Mouse (Mus musculus) liver, embryonic 16.5 days (tissue): ENCODE results near the gene Filip1l. TPM values are rescaled to one million over a fixed set of nuclear protein-coding genes. Genes with fewer than 3 reads are reported as not detected.

Source experiments
- ATAC-seq: fragments of 200-750 bp; cut with Nextera tagmentation; 2 replicates; pipeline ENCODE4 v1.8.0; 2017; ENCODE audit warnings: low read depth, mild to moderate bottlenecking, moderate number of reproducible peaks, moderate library complexity
- H3K27ac ChIP-seq: fragments of 300-500 bp; sonication (generic); 2 replicates; pipeline ENCODE4 v1.5.1; 2014; ENCODE audit warnings: mild to moderate bottlenecking, low read length
- H3K27me3 ChIP-seq: fragments of 300-500 bp; sonication (generic); 2 replicates; pipeline ENCODE4 v1.6.1; 2014; ENCODE audit warnings: low read depth, low read length, mixed read lengths; ENCODE audit not compliant: control insufficient read depth, insufficient read depth
- H3K36me3 ChIP-seq: fragments of 300-500 bp; sonication (generic); 2 replicates; pipeline ENCODE4 v1.6.1; 2014; ENCODE audit warnings: mild to moderate bottlenecking; ENCODE audit not compliant: control insufficient read depth, insufficient read depth
- H3K4me1 ChIP-seq: fragments of 300-500 bp; sonication (generic); 2 replicates; pipeline ENCODE4 v1.6.1; 2014; ENCODE audit warnings: low read depth, low read length, mixed read lengths; ENCODE audit not compliant: control insufficient read depth
- H3K4me2 ChIP-seq: fragments of 300-500 bp; sonication (generic); 2 replicates; pipeline ENCODE4 v1.6.1; 2014; ENCODE audit warnings: low read depth, low read length, mixed read lengths
- H3K4me3 ChIP-seq: fragments of 300-500 bp; sonication (generic); 2 replicates; pipeline ENCODE4 v1.5.1; 2014; ENCODE audit warnings: low read depth, mild to moderate bottlenecking, low read length
- H3K9ac ChIP-seq: fragments of 300-500 bp; sonication (generic); 2 replicates; pipeline ENCODE4 v1.6.1; 2014; ENCODE audit warnings: low read depth, low read length
- H3K9me3 ChIP-seq: fragments of 300-500 bp; sonication (generic); replicated peaks from 2 replicates; pipeline ENCODE4 v1.6.1; 2016; ENCODE audit warnings: low read length; ENCODE audit not compliant: control insufficient read depth
- WGBS: fragments of 180-500 bp; shearing (Covaris S2); extraction: QIAGEN DNeasy Blood & Tissue Kit; methylation state at CpG from one replicate; pipeline ENCODE4 v1.1.7; 2014; ENCODE audit not compliant: insufficient replicate concordance; 5-methylcytosine and 5-hydroxymethylcytosine counted together
- polyA plus RNA-seq: library from polyadenylated mRNA; unstranded; fragments of >200 nt; fragmentation: Nextera tagmentation; extraction: Ambion mirVana; gene quantifications from 2 replicates; pipeline ENCODE4 v1.2.1, GENCODE M21; 2015

The Filip1l gene
- polyA plus RNA-seq, 1 experiment from 2014 or later, result 5.0 TPM

GRCm38 (mm10) chr16:57548608-57549007, 195.7 kb downstream of the Filip1l start:
- Histone ChIP-seq H3K9me3 (no peaks in the 10 kb centered on the region), H3K36me3 (no peaks in the 10 kb centered on the region), H3K9ac (peak overlapping the region; percentile 56; the same call in 1 of the 2 replicates), H3K27me3 (peaks cover 14% of the 10 kb centered on the region), H3K4me3 (peak overlapping the region; percentile 62), H3K4me1 (no peaks in the 10 kb centered on the region), H3K4me2 (peak overlapping the region; percentile 73), H3K27ac (no peak overlapping the region)
- ATAC-seq, result no peak
- WGBS, result 53% methylated on average over 2 of the region's 2 CpGs

GRCm38 (mm10) chr16:57549061-57550037, 196.5 kb downstream of the Filip1l start:
- under 1% methylated on average over 58 of the region's 64 CpGs for WGBS
- peak overlapping the region; percentile 56 for H3K9ac ChIP-seq
- H3K27me3 ChIP-seq, result peaks cover 14% of the 10 kb centered on the region
- H3K36me3 ChIP-seq, result no peaks in the 10 kb centered on the region
- no peaks in the 10 kb centered on the region for H3K4me1 ChIP-seq
- no peak overlapping the region for H3K27ac ChIP-seq
- H3K4me2 ChIP-seq, result peak overlapping the region; percentile 73
- no peaks in the 10 kb centered on the region for H3K9me3 ChIP-seq
- H3K4me3 ChIP-seq, result peak overlapping the region; percentile 62
- peak; percentile 80 for ATAC-seq

- no peaks in the 10 kb centered on the region for H3K9me3 ChIP-seq
- no peak overlapping the region for H3K27ac ChIP-seq
These were observed 197.2 kb downstream of the Filip1l start for GRCm38 (mm10) chr16:57550088-57550487.

DNA sequence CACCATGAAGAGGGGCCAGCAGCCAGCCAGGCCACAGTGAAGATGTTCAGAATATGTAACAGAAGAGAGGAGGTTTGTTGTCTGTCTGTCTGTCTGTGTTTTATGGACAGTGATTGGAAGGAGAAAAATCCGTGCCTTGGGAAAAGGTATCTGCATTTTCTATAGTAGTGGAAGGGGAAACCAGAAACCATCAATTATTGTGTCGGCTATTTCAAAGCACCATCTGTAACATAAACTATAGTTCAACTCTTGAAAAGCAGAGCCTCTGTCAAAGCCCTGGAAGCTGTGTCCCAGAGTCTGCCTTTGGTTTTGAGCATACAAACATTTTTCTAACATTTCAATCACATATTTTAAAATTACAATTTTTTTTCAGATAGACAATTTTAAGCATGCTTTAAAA, 197.9 kb downstream of the Filip1l start:
- Histone ChIP-seq H3K4me2 (no peak overlapping the region), H3K4me1 (no peaks in the 10 kb centered on the region), H3K36me3 (no peaks in the 10 kb centered on the region), H3K4me3 (no peak overlapping the region), H3K9ac (no peak overlapping the region), H3K9me3 (no peaks in the 10 kb centered on the region), H3K27me3 (peaks cover 14% of the 10 kb centered on the region), H3K27ac (no peak overlapping the region)
- ATAC-seq, result no peak
- WGBS, result 44% methylated on average over 2 of the region's 2 CpGs

More at GRCm38 (mm10) chr16:57550088-57550487, 197.2 kb downstream of the Filip1l start:
- Histone ChIP-seq H3K4me1 (no peaks in the 10 kb centered on the region), H3K9ac (no peak overlapping the region), H3K27me3 (peaks cover 14% of the 10 kb centered on the region), H3K4me3 (no peak overlapping the region; the same call in 1 of the 2 replicates), H3K36me3 (no peaks in the 10 kb centered on the region), H3K4me2 (no peak overlapping the region)
- WGBS, result 24% methylated on average over 3 of the region's 3 CpGs
- no peak for ATAC-seq

DNA sequence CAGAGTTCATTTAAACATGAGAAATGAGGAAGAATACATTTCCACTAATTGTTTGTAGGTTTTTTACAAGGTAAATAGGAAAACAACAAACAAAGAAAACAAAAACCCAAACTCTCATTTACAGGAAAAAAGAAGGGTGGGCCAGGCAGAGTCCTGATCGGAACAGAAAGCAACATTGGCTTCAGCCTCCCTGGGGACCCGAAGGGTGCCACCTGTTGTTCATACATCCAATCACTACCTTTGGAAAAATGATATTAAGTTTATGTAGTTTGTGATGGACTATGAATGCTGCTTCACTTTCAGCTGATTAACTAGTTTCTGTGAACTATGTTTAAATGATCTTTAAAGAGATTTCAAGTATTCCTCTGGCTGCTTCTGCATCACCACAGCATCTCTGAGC, 198.7 kb downstream of the Filip1l start:
- Histone ChIP-seq H3K36me3 (no peaks in the 10 kb centered on the region), H3K9me3 (no peaks in the 10 kb centered on the region), H3K27ac (no peak overlapping the region), H3K4me2 (no peak overlapping the region), H3K4me3 (no peak overlapping the region), H3K9ac (no peak overlapping the region), H3K4me1 (no peaks in the 10 kb centered on the region), H3K27me3 (peaks cover 14% of the 10 kb centered on the region)
- no peak for ATAC-seq
- WGBS, result 77% methylated on average over 2 of the region's 2 CpGs

- Histone ChIP-seq H3K4me3 (no peak overlapping the region), H3K4me1 (no peaks in the 10 kb centered on the region), H3K27me3 (peaks cover 14% of the 10 kb centered on the region), H3K36me3 (no peaks in the 10 kb centered on the region), H3K4me2 (no peak overlapping the region), H3K9me3 (no peaks in the 10 kb centered on the region), H3K27ac (no peak overlapping the region), H3K9ac (no peak overlapping the region)
- WGBS, result 61% methylated on average over 5 of the region's 5 CpGs
- ATAC-seq, result no peak
These were observed 199.8 kb downstream of the Filip1l start for GRCm38 (mm10) chr16:57552709-57553108.

- peaks cover 14% of the 10 kb centered on the region for H3K27me3 ChIP-seq
- no peak overlapping the region for H3K27ac ChIP-seq
- H3K9ac ChIP-seq, result no peak overlapping the region
- ATAC-seq, result no peak
- H3K4me3 ChIP-seq, result no peak overlapping the region
- no peaks in the 10 kb centered on the region for H3K9me3 ChIP-seq
- H3K36me3 ChIP-seq, result no peaks in the 10 kb centered on the region
- no peaks in the 10 kb centered on the region for H3K4me1 ChIP-seq
- H3K4me2 ChIP-seq, result no peak overlapping the region
These were observed 200.3 kb downstream of the Filip1l start for GRCm38 (mm10) chr16:57553235-57553634.

DNA sequence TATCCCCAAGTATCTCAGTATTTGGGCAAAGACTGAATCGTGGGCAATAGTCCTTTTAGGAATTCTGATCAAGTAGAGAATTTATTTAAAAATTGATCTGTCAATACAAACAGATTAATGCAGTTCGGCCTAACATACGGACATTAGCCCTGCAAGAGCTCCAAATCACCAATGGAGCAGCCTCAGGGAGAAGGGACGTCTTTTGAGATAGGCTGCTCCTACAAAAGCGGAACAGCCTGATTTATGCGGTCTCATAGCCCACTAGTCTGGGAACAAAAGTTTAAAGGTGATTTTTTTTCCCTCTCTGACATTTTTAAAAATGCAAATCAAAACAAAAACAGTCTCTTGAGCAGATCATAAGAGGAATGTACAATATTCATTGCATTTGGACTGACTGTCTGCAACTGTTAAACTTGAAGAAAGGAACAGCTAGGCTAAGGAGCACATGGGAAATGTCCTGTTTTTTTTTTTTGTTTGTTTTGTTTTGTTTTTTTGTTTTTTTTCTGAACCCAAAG, 202.1 kb downstream of the Filip1l start:
- no peaks in the 10 kb centered on the region for H3K9me3 ChIP-seq
- H3K9ac ChIP-seq, result no peak overlapping the region
- H3K27me3 ChIP-seq, result peaks cover 3% of the 10 kb centered on the region
- H3K4me2 ChIP-seq, result no peak overlapping the region
- ATAC-seq, result no peak
- H3K27ac ChIP-seq, result no peak overlapping the region
- H3K4me3 ChIP-seq, result no peak overlapping the region
- H3K4me1 ChIP-seq, result no peaks in the 10 kb centered on the region
- 75% methylated on average over 6 of the region's 6 CpGs for WGBS
- H3K36me3 ChIP-seq, result no peaks in the 10 kb centered on the region

GRCm38 (mm10) chr16:57555667-57556066, 202.8 kb downstream of the Filip1l start:
- H3K27ac ChIP-seq, result no peak overlapping the region
- 60% methylated on average over 4 of the region's 4 CpGs for WGBS
- H3K36me3 ChIP-seq, result no peaks in the 10 kb centered on the region
- no peak overlapping the region for H3K4me3 ChIP-seq
- peaks cover 2% of the 10 kb centered on the region for H3K27me3 ChIP-seq
- no peaks in the 10 kb centered on the region for H3K9me3 ChIP-seq
- no peak overlapping the region for H3K4me2 ChIP-seq
- no peak overlapping the region for H3K9ac ChIP-seq
- ATAC-seq, result no peak
- H3K4me1 ChIP-seq, result no peaks in the 10 kb centered on the region
